ENCODE assay signal across 9 mouse cellular contexts in genomic region chr2:34903652-34904405, GRCm38 (mm10). TPM values are rescaled to one million over a fixed set of nuclear protein-coding genes. Genes with fewer than 3 reads are reported as not detected.
A peak's percentile ranks its signal among the peaks of the same experiment; 100 is the strongest.
DNase-seq lines count a peak whose midpoint lies in the region; ATAC-seq and TF ChIP-seq lines count a peak whose summit lies in the region.
"Had no signal": no experiment of that assay in that cellular context is flagged by ENCODE, and none has a peak within 500 bp of the region (broad histone marks: within the 10 kb centered on the region; RNA-seq: fewer than 3 reads in every experiment).

No protein-coding gene starts in this region.

- DNase-seq in cerebellum, adult 18-20 months, result peak; percentile 7 to 13
- DNase-seq in liver, adult 2 months (ENCODE audit: extremely low read depth, low read depth, low spot score), result no peak
- no peak for DNase-seq in liver
- DNase-seq in naive thymus-derived CD4-positive, alpha-beta T cell, adult 2 months (ENCODE audit: low read depth), result peak; percentile 35
- DNase-seq in limb, embryonic 10.5 days (ENCODE audit: low spot score), result no peak
- DNase-seq in adrenal gland, adult 8-10 months, result no peak
- DNase-seq: kidney, postnatal 36 days had no signal

- no peaks in the 10 kb centered on the region for H3K27me3 ChIP-seq in liver, adult 2 months (ENCODE audit: control insufficient read depth, insufficient read depth, low read length)
- no peaks in the 10 kb centered on the region for H3K27me3 ChIP-seq in hindbrain, embryonic 15.5 days
- peaks cover 24% of the 10 kb centered on the region for H3K27me3 ChIP-seq in limb, embryonic 10.5 days (ENCODE audit: low read depth, poor library complexity, severe bottlenecking)

- no peak for TF ChIP-seq CTCF in liver, adult 2 months (IDR thresholded peaks at IDR 0.05; ENCODE audit: low read depth, low read length)

- no peaks in the 10 kb centered on the region for H3K79me2 ChIP-seq in liver, adult 2 months (ENCODE audit: control insufficient read depth, insufficient read depth, low read length)

- H3K27ac ChIP-seq in liver, adult 2 months (replicated peaks; ENCODE audit: insufficient read depth, low read depth, low read length), result peak overlapping the region; percentile 59
- H3K27ac ChIP-seq in hindbrain, embryonic 15.5 days (replicated peaks), result peak overlapping the region; percentile 84
- H3K27ac ChIP-seq in limb, embryonic 10.5 days, result no peak overlapping the region

- H3K9ac ChIP-seq in liver, adult 2 months (ENCODE audit: low read depth, low read length), result no peak overlapping the region
- 0 out of 2 replicates have a peak overlapping the region, but pooled peaks have one; percentile 39 for H3K9ac ChIP-seq in hindbrain, embryonic 15.5 days

- H3K4me2 ChIP-seq in hindbrain, embryonic 15.5 days, result peak overlapping the region; percentile 73

- no peaks in the 10 kb centered on the region for H3K36me3 ChIP-seq in liver, adult 2 months (ENCODE audit: control insufficient read depth, insufficient read depth, low read length)
- no peaks in the 10 kb centered on the region for H3K36me3 ChIP-seq in hindbrain, embryonic 15.5 days
- H3K36me3 ChIP-seq in limb, embryonic 10.5 days, result no peaks in the 10 kb centered on the region

- no peak for TF ChIP-seq POLR2A in liver, adult 2 months (IDR thresholded peaks at IDR 0.05; ENCODE audit: extremely low read depth, insufficient read depth, low read length)

- no peak overlapping the region for H3K4me3 ChIP-seq in liver, adult 2 months (ENCODE audit: insufficient read depth, low read depth, low read length)
- H3K4me3 ChIP-seq in hindbrain, embryonic 15.5 days, result peak overlapping the region; percentile 39; the same call in 1 of the 2 replicates
- no peak overlapping the region for H3K4me3 ChIP-seq in limb, embryonic 10.5 days

- ATAC-seq in cerebellum, adult (ENCODE audit: insufficient number of reproducible peaks, low FRiP score, low TSS enrichment), result no peak
- ATAC-seq in hindbrain, embryonic 15.5 days (ENCODE audit: low FRiP score, low read depth), result no peak

- H3K4me1 ChIP-seq in liver, adult 2 months (ENCODE audit: control insufficient read depth, insufficient read depth, low read length), result peaks cover 10% of the 10 kb centered on the region; the same call in 1 of the 2 replicates
- H3K4me1 ChIP-seq in hindbrain, embryonic 15.5 days (replicated peaks), result peaks cover 10% of the 10 kb centered on the region
- H3K4me1 ChIP-seq in limb, embryonic 10.5 days, result peaks cover 18% of the 10 kb centered on the region

- 76% methylated on average over 4 of the region's 4 CpGs for WGBS in liver, adult 2 months
- 80% methylated on average over 4 of the region's 4 CpGs for WGBS in hindbrain, embryonic 15.5 days
- 82% methylated on average over 4 of the region's 4 CpGs for WGBS in limb, embryonic 10.5 days

- H3K9me3 ChIP-seq in hindbrain, embryonic 15.5 days, result no peaks in the 10 kb centered on the region
- H3K9me3 ChIP-seq in limb, embryonic 10.5 days (replicated peaks), result no peaks in the 10 kb centered on the region

RNA-seq across cellular contexts. Expression of gene Phf19, which starts 10.0 kb away (rescaled TPM):
- 0.20 and 0.55 TPM in 2 replicates for total RNA-seq in liver, adult 2 months (2014; rRNA removed)
- polyA plus RNA-seq in liver, adult 2 months (2012; rRNA removed), result 0.21 and 0.61 TPM in 2 replicates
- polyA plus RNA-seq in hindbrain, embryonic 15.5 days (2015; fragmentation: Nextera tagmentation; extraction: Ambion mirVana), result 2.1 and 2.3 TPM in 2 replicates
- 0.50 and 0.60 TPM in 2 replicates for polyA plus RNA-seq in limb, embryonic 10.5 days (2016; fragmentation: Nextera tagmentation; extraction: Ambion mirVana)
- total RNA-seq in adrenal gland, adult 8-10 months (2022), result 1 to 10 TPM; 2.4 to 4.5 (median 3.6) TPM

RNA-seq across cellular contexts. Expression of gene Psmd5, which starts 29.1 kb away (rescaled TPM):
- total RNA-seq in liver, adult 2 months (2014; rRNA removed), result 31.1 and 32.7 TPM in 2 replicates
- polyA plus RNA-seq in liver, adult 2 months (2012; rRNA removed), result 15.1 and 18.1 TPM in 2 replicates
- 97.3 and 97.9 TPM in 2 replicates for polyA plus RNA-seq in hindbrain, embryonic 15.5 days (2015; fragmentation: Nextera tagmentation; extraction: Ambion mirVana)
- 128 and 131 TPM in 2 replicates for polyA plus RNA-seq in limb, embryonic 10.5 days (2016; fragmentation: Nextera tagmentation; extraction: Ambion mirVana)
- 10 to 100 TPM; 42.6 to 49.8 (median 45.8) TPM for total RNA-seq in adrenal gland, adult 8-10 months (2022)

RNA-seq across cellular contexts. Expression of gene Cutal, which starts 29.6 kb away (rescaled TPM):
- 48.2 and 48.6 TPM in 2 replicates for total RNA-seq in liver, adult 2 months (2014; rRNA removed)
- polyA plus RNA-seq in liver, adult 2 months (2012; rRNA removed), result 341 and 358 TPM in 2 replicates
- polyA plus RNA-seq in hindbrain, embryonic 15.5 days (2015; fragmentation: Nextera tagmentation; extraction: Ambion mirVana), result 0.32 and 0.39 TPM in 2 replicates
- polyA plus RNA-seq in limb, embryonic 10.5 days (2016; fragmentation: Nextera tagmentation; extraction: Ambion mirVana), result 0.06 TPM in 1 of 2 replicates, not detected in the other
- total RNA-seq in adrenal gland, adult 8-10 months (2022), result 1 to 10 TPM in 1 of 4 experiments, under 1 TPM in 3; 0.41 to 1.4 (median 0.74) TPM

RNA-seq across cellular contexts. Expression of gene Traf1, which starts 57.7 kb away (rescaled TPM):
- 0.55 and 1.2 TPM in 2 replicates for total RNA-seq in liver, adult 2 months (2014; rRNA removed)
- polyA plus RNA-seq in liver, adult 2 months (2012; rRNA removed), result 0.75 and 1.2 TPM in 2 replicates
- polyA plus RNA-seq in hindbrain, embryonic 15.5 days (2015; fragmentation: Nextera tagmentation; extraction: Ambion mirVana), result 2.0 and 2.2 TPM in 2 replicates
- not detected in 2 replicates for polyA plus RNA-seq in limb, embryonic 10.5 days (2016; fragmentation: Nextera tagmentation; extraction: Ambion mirVana)
- total RNA-seq in adrenal gland, adult 8-10 months (2022), result 1 to 10 TPM; 2.2 to 5.8 (median 3.3) TPM

Comparison
In these comparisons a context has a peak if more than half of its experiments do, and no peak if none do; other contexts are left out.
1. DNase-seq: peak in cerebellum, adult 18-20 months (2 of 2) and naive thymus-derived CD4-positive, alpha-beta T cell, adult 2 months (single experiment); none in liver, adult 2 months (single experiment), liver (single experiment), limb, embryonic 10.5 days (single experiment) and adrenal gland, adult 8-10 months (single experiment).
2. RNA of gene Cutal, which starts 29.6 kb away (polyA plus RNA-seq): 341 to 358 TPM in liver, adult 2 months; 0.32 to 0.39 TPM in hindbrain, embryonic 15.5 days and 0.06 TPM in limb, embryonic 10.5 days; every median in the first group is over 100 times any median in the second.